ENCODE assay signal across 9 mouse cellular contexts in the genomic region with DNA sequence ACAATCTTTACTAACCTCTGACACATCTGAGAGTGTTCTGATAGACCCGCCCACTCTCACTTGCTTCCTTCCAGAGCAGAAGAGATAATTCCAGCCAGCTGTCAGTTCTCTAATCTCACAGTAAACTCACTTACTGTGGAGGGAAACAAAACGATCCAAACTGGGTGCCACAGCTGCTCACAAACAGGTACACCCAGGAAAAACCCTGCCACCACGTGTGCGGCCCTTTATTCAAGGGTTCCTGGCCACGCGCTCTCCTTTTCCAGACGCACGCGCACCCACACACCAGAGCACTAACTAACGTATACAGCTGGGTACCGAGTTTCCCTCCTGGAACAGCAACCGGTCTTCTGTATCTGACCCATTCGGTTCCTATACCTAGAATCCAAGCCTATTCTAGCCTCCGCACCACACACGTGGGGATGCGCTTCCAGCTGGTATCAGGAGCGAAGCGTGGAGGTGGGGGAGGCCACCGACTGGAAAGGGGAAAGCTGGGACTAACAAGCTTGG. TPM values are rescaled to one million over a fixed set of nuclear protein-coding genes. Genes with fewer than 3 reads are reported as not detected.
DNase-seq lines count a peak whose midpoint lies in the region; ATAC-seq and TF ChIP-seq lines count a peak whose summit lies in the region.
"Had no signal": no experiment of that assay in that cellular context is flagged by ENCODE, and none has a peak within 500 bp of the region (broad histone marks: within the 10 kb centered on the region; RNA-seq: fewer than 3 reads in every experiment).

No protein-coding gene starts in this region.

- H3K4me2 ChIP-seq in hindbrain, embryonic 12.5 days (replicated peaks): peak overlapping the region; percentile 94
- H3K4me2 ChIP-seq in lung, embryonic 16.5 days (ENCODE audit: low read depth, low read length): peak overlapping the region; percentile 97
- H3K4me2 ChIP-seq in stomach, embryonic 16.5 days (ENCODE audit: low read depth, low read length): peak overlapping the region; percentile 98

- no peak for TF ChIP-seq POLR2A in spleen, adult 2 months (IDR thresholded peaks at IDR 0.05; ENCODE audit: low read depth, low read length)

- H3K27me3 ChIP-seq in spleen, adult 2 months (ENCODE audit: control insufficient read depth, insufficient read depth, low read length): no peaks in the 10 kb centered on the region
- H3K27me3 ChIP-seq in hindbrain, embryonic 12.5 days: peaks cover 53% of the 10 kb centered on the region
- H3K27me3 ChIP-seq in lung, embryonic 16.5 days (ENCODE audit: control insufficient read depth, insufficient read depth, low read depth, low read length): peaks cover 8% of the 10 kb centered on the region; the same call in 1 of the 2 replicates
- peaks cover 15% of the 10 kb centered on the region for H3K27me3 ChIP-seq in stomach, embryonic 16.5 days (ENCODE audit: control insufficient read depth, insufficient read depth, low read length)

- no peak for TF ChIP-seq CTCF in spleen, adult 2 months (IDR thresholded peaks at IDR 0.05; ENCODE audit: extremely low read depth, insufficient read depth, insufficient read length, insufficient replicate concordance)

- WGBS in spleen, adult 2 months: 1% methylated on average over 19 of the region's 19 CpGs
- 1% methylated on average over 19 of the region's 19 CpGs for WGBS in hindbrain, embryonic 12.5 days
- WGBS in lung, embryonic 16.5 days: 1% methylated on average over 19 of the region's 19 CpGs
- 0% methylated on average over 19 of the region's 19 CpGs for WGBS in stomach, embryonic 16.5 days

- H3K36me3 ChIP-seq in spleen, adult 2 months (ENCODE audit: control insufficient read depth, insufficient read depth, low read length): no peaks in the 10 kb centered on the region
- no peaks in the 10 kb centered on the region for H3K36me3 ChIP-seq in hindbrain, embryonic 12.5 days
- no peaks in the 10 kb centered on the region for H3K36me3 ChIP-seq in lung, embryonic 16.5 days (ENCODE audit: control insufficient read depth, insufficient read depth, low read length)
- no peaks in the 10 kb centered on the region for H3K36me3 ChIP-seq in stomach, embryonic 16.5 days (ENCODE audit: control insufficient read depth, insufficient read depth, low read length)
- H3K36me3 ChIP-seq: G1E had no signal

- ATAC-seq in hindbrain, embryonic 12.5 days (ENCODE audit: low FRiP score): peak; percentile 1; the same call in 1 of the 2 replicates
- no peak for ATAC-seq in lung, embryonic 16.5 days (ENCODE audit: low read depth)
- ATAC-seq in stomach, embryonic 16.5 days (ENCODE audit: insufficient read depth, low FRiP score): no peak

- peak; percentile 43 to 49 for DNase-seq in cerebellum, adult 18-20 months
- no peak for DNase-seq in cerebellum, adult 9-11 months
- no peak for DNase-seq in spleen, adult 2 months (ENCODE audit: low read depth in 1 of 2, low spot score in 2 of 2)
- DNase-seq in spleen, postnatal 10 days (ENCODE audit: low spot score in 2 of 2): no peak
- DNase-seq in Muller cell, postnatal 12 days (ENCODE audit: inconsistent ontology term): no peak

- peak overlapping the region; percentile 81 for H3K9ac ChIP-seq in hindbrain, embryonic 12.5 days
- H3K9ac ChIP-seq in lung, embryonic 16.5 days (ENCODE audit: low read length): peak overlapping the region; percentile 68
- H3K9ac ChIP-seq in stomach, embryonic 16.5 days (ENCODE audit: low read length): peak overlapping the region; percentile 80

- H3K9me3 ChIP-seq in hindbrain, embryonic 12.5 days (replicated peaks): no peaks in the 10 kb centered on the region
- H3K9me3 ChIP-seq in lung, embryonic 16.5 days (ENCODE audit: control insufficient read depth, low read length): no peaks in the 10 kb centered on the region
- H3K9me3 ChIP-seq in stomach, embryonic 16.5 days (replicated peaks; ENCODE audit: control insufficient read depth, low read length): no peaks in the 10 kb centered on the region

- H3K4me3 ChIP-seq in spleen, adult 2 months (ENCODE audit: extremely low read depth, insufficient read depth, insufficient read length): peak overlapping the region; percentile 74
- H3K4me3 ChIP-seq in hindbrain, embryonic 12.5 days: peak overlapping the region; percentile 71
- H3K4me3 ChIP-seq in lung, embryonic 16.5 days (ENCODE audit: low read length): peak overlapping the region; percentile 79
- H3K4me3 ChIP-seq in stomach, embryonic 16.5 days (replicated peaks; ENCODE audit: low read length): peak overlapping the region; percentile 75

- H3K4me1 ChIP-seq in spleen, adult 2 months (ENCODE audit: control insufficient read depth, insufficient read depth, insufficient read length): peaks cover 18% of the 10 kb centered on the region; the same call in 1 of the 2 replicates
- peaks cover 33% of the 10 kb centered on the region for H3K4me1 ChIP-seq in hindbrain, embryonic 12.5 days
- peaks cover 32% of the 10 kb centered on the region for H3K4me1 ChIP-seq in lung, embryonic 16.5 days (replicated peaks; ENCODE audit: control insufficient read depth, insufficient read depth, low read length)
- peaks cover 35% of the 10 kb centered on the region for H3K4me1 ChIP-seq in stomach, embryonic 16.5 days (ENCODE audit: control insufficient read depth, insufficient read depth, low read length)

- H3K27ac ChIP-seq in spleen, adult 2 months (ENCODE audit: insufficient read depth, low read length): no peak overlapping the region
- peak overlapping the region; percentile 89 for H3K27ac ChIP-seq in hindbrain, embryonic 12.5 days
- no peak overlapping the region for H3K27ac ChIP-seq in lung, embryonic 16.5 days (ENCODE audit: low read length)
- H3K27ac ChIP-seq in stomach, embryonic 16.5 days (ENCODE audit: low read length): no peak overlapping the region; the same call in 1 of the 2 replicates

RNA-seq across cellular contexts. Expression of gene Gfod1, which starts 1.3 kb away (rescaled TPM):
- 2.8 and 3.5 TPM in 2 replicates for polyA plus RNA-seq in spleen, adult 2 months (2012; rRNA removed)
- 1.2 and 1.6 TPM in 2 replicates for polyA plus RNA-seq in hindbrain, embryonic 12.5 days (2016; fragmentation: Nextera tagmentation; extraction: Ambion mirVana)
- 0.89 and 1.2 TPM in 2 replicates for polyA plus RNA-seq in lung, embryonic 16.5 days (2015; fragmentation: Nextera tagmentation; extraction: Ambion mirVana)
- polyA plus RNA-seq in stomach, embryonic 16.5 days (2015; fragmentation: Nextera tagmentation; extraction: Ambion mirVana): 0.41 and 0.49 TPM in 2 replicates

Comparison
In these comparisons a context has a peak if more than half of its experiments do, and no peak if none do; other contexts are left out.
1. DNase-seq: peak in cerebellum, adult 18-20 months (2 of 2); none in cerebellum, adult 9-11 months (single experiment), spleen, adult 2 months (0 of 2), spleen, postnatal 10 days (0 of 2) and Muller cell, postnatal 12 days (single experiment).
2. Peak in every context shown above with its lines, with median percentiles within 50 percentile points of each other: H3K4me3 ChIP-seq, H3K4me2 ChIP-seq and H3K9ac ChIP-seq.